Mouse (Mus musculus) subcutaneous adipose tissue, adult 2 months (tissue): ENCODE results near the gene Stx19. TPM values are rescaled to one million over a fixed set of nuclear protein-coding genes. Genes with fewer than 3 reads are reported as not detected.

Experiments used
- polyA plus RNA-seq: library from polyadenylated mRNA; depleted of rRNA; stranded (reverse); fragments of >200 nt; gene quantifications from 2 replicates; pipeline ENCODE4 v1.2.3, GENCODE M21; 2012; ENCODE audit warnings: low replicate concordance; rRNA removed

Gene Stx19
- not detected in 2 replicates for polyA plus RNA-seq

GRCm38 (mm10) chr16:62814491-62814890 lies at the start of gene Stx19:
Gene Stx19, plus strand, starts transcription at chr16:62814676.

GRCm38 (mm10) chr16:62786621-62787331 lies 27.7 kb upstream of the Stx19 start, which contains the start of gene Nsun3:
Gene Nsun3, minus strand, starts transcription at chr16:62786818.

GRCm38 (mm10) chr16:62846498-62847312 lies 32.2 kb downstream of the Stx19 start, which contains the start of gene Arl13b:
Gene Arl13b, minus strand, starts transcription at chr16:62847040.

GRCm38 (mm10) chr16:62854191-62855068 lies 40.0 kb downstream of the Stx19 start, which contains the start of gene Pros1:
Gene Pros1, plus strand, starts transcription at chr16:62854307.

Other genes with a start within 250 kb of the Stx19 start
- 6.3 and 6.6 TPM in 2 replicates for gene Nsun3, start 27.9 kb upstream of the Stx19 start, polyA plus RNA-seq
- gene Arl13b, start 32.4 kb downstream of the Stx19 start, polyA plus RNA-seq: 2.2 and 6.0 TPM in 2 replicates
- 15.9 and 16.8 TPM in 2 replicates for gene Pros1, start 39.6 kb downstream of the Stx19 start, polyA plus RNA-seq